Mouse (Mus musculus) cerebellum, adult 2 months (tissue): ENCODE measurements around the gene Snd1.
A peak's percentile ranks its signal among the peaks of the same experiment; 100 is the strongest.

Experiments used
- CTCF ChIP-seq: fragments of 200-500 bp; IDR thresholded peaks from 2 replicates; pipeline ENCODE4 v1.5.1; 2011; ENCODE audit warnings: low read depth, mild to moderate bottlenecking, control low read depth, low read length, moderate library complexity, borderline replicate concordance; ENCODE audit not compliant: insufficient read depth
- POLR2A ChIP-seq: fragments of 200-500 bp; IDR thresholded peaks from 2 replicates; pipeline ENCODE4 v1.6.1; 2011; ENCODE audit warnings: low read length, control low read depth, borderline replicate concordance; ENCODE audit not compliant: insufficient read depth

GRCm38 (mm10) chr6:28479865-28480751 lies 5.2 kb downstream of the Snd1 start:
- no peak for TF ChIP-seq CTCF
- TF ChIP-seq POLR2A = peak; percentile 87
